ENCODE assay signal across 8 mouse cellular contexts in genomic region chr6:88841514-88841780, GRCm38 (mm10). TPM values are rescaled to one million over a fixed set of nuclear protein-coding genes. Genes with fewer than 3 reads are reported as not detected.
DNase-seq lines count a peak whose midpoint lies in the region; ATAC-seq and TF ChIP-seq lines count a peak whose summit lies in the region.

No protein-coding gene starts in this region.

- TF ChIP-seq RAD21 in MEL (IDR thresholded peaks at IDR 0.05; ENCODE audit: low read depth, low read length): no peak

- TF ChIP-seq CTCF in MEL (IDR thresholded peaks at IDR 0.05 in 2 of 3, conservative IDR thresholded peaks at IDR 0.05 in 1 of 3; ENCODE audit: control insufficient read depth in 1 of 3, insufficient read depth in 1 of 3, low read depth in 2 of 3, low read length in 3 of 3, poor library complexity in 1 of 3, severe bottlenecking in 1 of 3): no peak
- no peak for TF ChIP-seq CTCF in forebrain, postnatal 0 days (IDR thresholded peaks at IDR 0.05; ENCODE audit: low read depth)

- peaks cover 34% of the 10 kb centered on the region for H3K36me3 ChIP-seq in heart, embryonic 15.5 days
- H3K36me3 ChIP-seq in MEL (ENCODE audit: control insufficient read depth in 1 of 2, insufficient read depth in 2 of 2, low read length in 2 of 2): no peaks in the 10 kb centered on the region
- peaks cover 53% of the 10 kb centered on the region for H3K36me3 ChIP-seq in forebrain, postnatal 0 days (ENCODE audit: insufficient read depth)
- H3K36me3 ChIP-seq in midbrain, embryonic 10.5 days: peaks cover 35% of the 10 kb centered on the region

- peak overlapping the region; percentile 91 for H3K27ac ChIP-seq in heart, embryonic 15.5 days
- H3K27ac ChIP-seq in MEL (ENCODE audit: control insufficient read depth, low read depth, low read length): no peak overlapping the region
- peak overlapping the region; percentile 80 for H3K27ac ChIP-seq in forebrain, postnatal 0 days (ENCODE audit: low read depth, low read length)
- H3K27ac ChIP-seq in midbrain, embryonic 10.5 days (replicated peaks): peak overlapping the region; percentile 89

- H3K79me2 ChIP-seq in MEL (ENCODE audit: control insufficient read depth, insufficient read depth, low read length, poor library complexity): no peaks in the 10 kb centered on the region; the same call in 1 of the 2 replicates

- H3K4me2 ChIP-seq in heart, embryonic 15.5 days: peak overlapping the region; percentile 92
- H3K4me2 ChIP-seq in forebrain, postnatal 0 days (ENCODE audit: low read depth): peak overlapping the region; percentile 81

- TF ChIP-seq POLR2A in MEL (IDR thresholded peaks at IDR 0.05; ENCODE audit: control insufficient read depth in 1 of 2, insufficient read depth in 1 of 2, low read depth in 1 of 2, low read length in 2 of 2, poor library complexity in 1 of 2): peak in 1 of 2 experiments; percentile 32; a peak in 1 of 4 replicates

- intact Hi-C loops in left cerebral cortex, postnatal 10 days (cut with DNase I): no loop called here

- no peak for TF ChIP-seq EP300 in MEL (IDR thresholded peaks at IDR 0.05; ENCODE audit: low read depth in 1 of 2, low read length in 2 of 2)

- no peaks in the 10 kb centered on the region for H3K9me3 ChIP-seq in heart, embryonic 15.5 days (replicated peaks)
- H3K9me3 ChIP-seq in MEL (replicated peaks; ENCODE audit: insufficient read depth, low read length): no peaks in the 10 kb centered on the region
- no peaks in the 10 kb centered on the region for H3K9me3 ChIP-seq in forebrain, postnatal 0 days (ENCODE audit: low read length)
- no peaks in the 10 kb centered on the region for H3K9me3 ChIP-seq in midbrain, embryonic 10.5 days (replicated peaks)

- H3K9ac ChIP-seq in heart, embryonic 15.5 days: peak overlapping the region; percentile 91
- peak overlapping the region; percentile 79 for H3K9ac ChIP-seq in MEL (ENCODE audit: control insufficient read depth, low read depth, low read length, poor library complexity, severe bottlenecking)
- H3K9ac ChIP-seq in forebrain, postnatal 0 days: peak overlapping the region; percentile 76

- peaks cover 21% of the 10 kb centered on the region for H3K4me1 ChIP-seq in heart, embryonic 15.5 days (replicated peaks)
- H3K4me1 ChIP-seq in MEL (ENCODE audit: control insufficient read depth in 1 of 2, insufficient read depth in 2 of 2, low read length in 2 of 2): peaks cover 2 to 6% of the 10 kb centered on the region in 2 experiments; a peak in 2 of 4 replicates
- peaks cover 12% of the 10 kb centered on the region for H3K4me1 ChIP-seq in forebrain, postnatal 0 days (ENCODE audit: insufficient read depth)
- peaks cover 28% of the 10 kb centered on the region for H3K4me1 ChIP-seq in midbrain, embryonic 10.5 days

- ATAC-seq in heart, embryonic 15.5 days (replicated peaks; ENCODE audit: insufficient number of reproducible peaks, insufficient read depth, low FRiP score, low read depth): peak; percentile 1; the same call in 1 of the 2 replicates
- peak; percentile 17 for ATAC-seq in forebrain, postnatal 0 days
- ATAC-seq in inflammation-experienced regulatory T-cells, adult 6 months: no peak

- DNase-seq in heart, adult 9 months (ENCODE audit: low spot score in 2 of 2): no peak
- DNase-seq in MEL (ENCODE audit: low read depth, low spot score): no peak
- DNase-seq in forebrain, postnatal 0 days: no peak
- no peak for DNase-seq in midbrain, embryonic 10.5 days (ENCODE audit: low spot score)
- no peak for DNase-seq in T-cell, adult 2 months (ENCODE audit: low spot score)
- no peak for DNase-seq in left cerebral cortex, postnatal 10 days (ENCODE audit: extremely low spot score in 1 of 2, low spot score in 2 of 2)

- H3K27me3 ChIP-seq in heart, embryonic 15.5 days: no peaks in the 10 kb centered on the region
- no peaks in the 10 kb centered on the region; a peak in 2 of 4 replicates for H3K27me3 ChIP-seq in MEL (ENCODE audit: control insufficient read depth in 1 of 2, insufficient read depth in 2 of 2, low read length in 2 of 2)
- no peaks in the 10 kb centered on the region for H3K27me3 ChIP-seq in forebrain, postnatal 0 days (ENCODE audit: insufficient read depth, low read length)
- H3K27me3 ChIP-seq in midbrain, embryonic 10.5 days (ENCODE audit: low read depth, poor library complexity, severe bottlenecking): peaks cover 8% of the 10 kb centered on the region; the same call in 1 of the 2 replicates

- 1% methylated on average over 22 of the region's 22 CpGs for WGBS in heart, embryonic 15.5 days
- WGBS in forebrain, postnatal 0 days: under 1% methylated on average over 22 of the region's 22 CpGs
- WGBS in midbrain, embryonic 10.5 days: 1% methylated on average over 22 of the region's 22 CpGs

- H3K4me3 ChIP-seq in heart, embryonic 15.5 days: peak overlapping the region; percentile 91
- peak overlapping the region; percentile 89 to 90 for H3K4me3 ChIP-seq in MEL (ENCODE audit: control insufficient read depth in 1 of 2, insufficient read depth in 1 of 2, low read depth in 2 of 2, low read length in 2 of 2)
- peak overlapping the region; percentile 77 for H3K4me3 ChIP-seq in forebrain, postnatal 0 days (ENCODE audit: low read depth, low read length)
- peak overlapping the region; percentile 79 for H3K4me3 ChIP-seq in midbrain, embryonic 10.5 days

TF ChIP-seq in MEL, 35 proteins besides CTCF, POLR2A, EP300 and RAD21:
- TF ChIP-seq CHD2 (IDR thresholded peaks at IDR 0.05; ENCODE audit: low read length) (no peak), GATA1 (IDR thresholded peaks at IDR 0.05; ENCODE audit: low read depth, low read length) (no peak), KAT2A (conservative IDR thresholded peaks at IDR 0.05; ENCODE audit: low read depth, low read length) (no peak), ZKSCAN1 (IDR thresholded peaks at IDR 0.05; ENCODE audit: low read depth, low read length) (no peak), MEF2A (IDR thresholded peaks at IDR 0.05; ENCODE audit: extremely low read depth, insufficient replicate concordance, low read depth, low read length, poor library complexity, severe bottlenecking) (no peak), MAZ (IDR thresholded peaks at IDR 0.05; ENCODE audit: low read depth, low read length) (no peak), ZNF384 (IDR thresholded peaks at IDR 0.05; ENCODE audit: low read depth, low read length) (no peak), ZMIZ1 (IDR thresholded peaks at IDR 0.05; ENCODE audit: low read depth, low read length) (no peak), MAX (IDR thresholded peaks at IDR 0.05; ENCODE audit: low read length) (no peak), ZC3H11A (IDR thresholded peaks at IDR 0.05; ENCODE audit: low read depth, low read length) (no peak), POLR2AphosphoS2 (IDR thresholded peaks at IDR 0.05; ENCODE audit: low read length) (no peak), USF1 (IDR thresholded peaks at IDR 0.05; ENCODE audit: low read depth, low read length) (no peak), NRF1 (IDR thresholded peaks at IDR 0.05; ENCODE audit: insufficient read depth, low read depth, low read length, poor library complexity, severe bottlenecking) (no peak), TCF12 (IDR thresholded peaks at IDR 0.05; ENCODE audit: low read depth, low read length) (no peak), MYB (IDR thresholded peaks at IDR 0.05; ENCODE audit: low read depth, low read length) (no peak)

RNA-seq across cellular contexts. Expression of gene Abtb1, which starts 0.3 kb away (rescaled TPM):
- polyA plus RNA-seq in heart, embryonic 15.5 days (2015; fragmentation: Nextera tagmentation; extraction: Ambion mirVana): 21.7 and 27.3 TPM in 2 replicates
- total RNA-seq in MEL (2012; rRNA removed): 7.3 and 7.4 TPM in 2 replicates
- 10 to 100 TPM in 1 of 2 experiments, not detected in 1; 16.9 TPM for polyA plus RNA-seq in MEL (2012; ENCODE audit: insufficient read depth in 1 of 2, insufficient read length in 2 of 2, low read depth in 1 of 2, low replicate concordance in 2 of 2, missing spikeins in 1 of 2)
- total RNA-seq in forebrain, postnatal 0 days (2014; rRNA removed): 37.0 and 50.5 TPM in 2 replicates
- polyA plus RNA-seq in forebrain, postnatal 0 days (2015; fragmentation: Nextera tagmentation; extraction: Ambion mirVana): 30.4 and 31.1 TPM in 2 replicates
- polyA plus RNA-seq in midbrain, embryonic 10.5 days (2016; fragmentation: Nextera tagmentation; extraction: Ambion mirVana): 22.5 and 26.3 TPM in 2 replicates
- 10 to 100 TPM; 39.2 to 72.4 (median 62.7) TPM for polyA plus RNA-seq in inflammation-experienced regulatory T-cells, adult 6 months (2017; shearing (Covaris generic))
- 10 to 100 TPM; 31.2 to 31.3 TPM for total RNA-seq in left cerebral cortex, postnatal 10 days (2021)

RNA-seq across cellular contexts. Expression of gene Podxl2, which starts 33.4 kb away (rescaled TPM):
- 42.5 and 52.5 TPM in 2 replicates for polyA plus RNA-seq in heart, embryonic 15.5 days (2015; fragmentation: Nextera tagmentation; extraction: Ambion mirVana)
- not detected in 2 replicates for total RNA-seq in MEL (2012; rRNA removed)
- polyA plus RNA-seq in MEL (2012; ENCODE audit: insufficient read depth in 1 of 2, insufficient read length in 2 of 2, low read depth in 1 of 2, low replicate concordance in 2 of 2, missing spikeins in 1 of 2): under 1 TPM in 1 of 2 experiments, not detected in 1; 0.10 TPM
- total RNA-seq in forebrain, postnatal 0 days (2014; rRNA removed): 917 and 954 TPM in 2 replicates
- polyA plus RNA-seq in forebrain, postnatal 0 days (2015; fragmentation: Nextera tagmentation; extraction: Ambion mirVana): 702 and 718 TPM in 2 replicates
- 69.4 and 117 TPM in 2 replicates for polyA plus RNA-seq in midbrain, embryonic 10.5 days (2016; fragmentation: Nextera tagmentation; extraction: Ambion mirVana)
- polyA plus RNA-seq in inflammation-experienced regulatory T-cells, adult 6 months (2017; shearing (Covaris generic)): not detected
- total RNA-seq in left cerebral cortex, postnatal 10 days (2021): 100 to 1,000 TPM; 291 to 304 TPM

RNA-seq across cellular contexts. Expression of gene Mcm2, which starts 57.1 kb away (rescaled TPM):
- polyA plus RNA-seq in heart, embryonic 15.5 days (2015; fragmentation: Nextera tagmentation; extraction: Ambion mirVana): 68.2 and 94.2 TPM in 2 replicates
- total RNA-seq in MEL (2012; rRNA removed): 214 and 242 TPM in 2 replicates
- polyA plus RNA-seq in MEL (2012; ENCODE audit: insufficient read depth in 1 of 2, insufficient read length in 2 of 2, low read depth in 1 of 2, low replicate concordance in 2 of 2, missing spikeins in 1 of 2): 100 to 1,000 TPM; 110 to 268 TPM
- total RNA-seq in forebrain, postnatal 0 days (2014; rRNA removed): 14.8 and 19.3 TPM in 2 replicates
- 14.1 and 14.9 TPM in 2 replicates for polyA plus RNA-seq in forebrain, postnatal 0 days (2015; fragmentation: Nextera tagmentation; extraction: Ambion mirVana)
- 290 and 301 TPM in 2 replicates for polyA plus RNA-seq in midbrain, embryonic 10.5 days (2016; fragmentation: Nextera tagmentation; extraction: Ambion mirVana)
- polyA plus RNA-seq in inflammation-experienced regulatory T-cells, adult 6 months (2017; shearing (Covaris generic)): 10 to 100 TPM; 18.8 to 61.4 (median 19.9) TPM
- total RNA-seq in left cerebral cortex, postnatal 10 days (2021): 1 to 10 TPM; 6.1 to 6.5 TPM

Comparison
In these comparisons a context has a peak if more than half of its experiments do, and no peak if none do; other contexts are left out.
1. RNA of gene Podxl2, which starts 33.4 kb away (polyA plus RNA-seq): 702 to 718 TPM in forebrain, postnatal 0 days, 69.4 to 117 TPM in midbrain, embryonic 10.5 days and 42.5 to 52.5 TPM in heart, embryonic 15.5 days; not detected in inflammation-experienced regulatory T-cells, adult 6 months and 0.10 TPM in MEL; every median in the first group is over 10 times any median in the second.
2. Peak in every context shown above with its lines, with median percentiles within 50 percentile points of each other: H3K4me3 ChIP-seq and H3K9ac ChIP-seq.